Mouse (Mus musculus): ENCODE results near the gene Pard3.

Gene Pard3

DNA sequence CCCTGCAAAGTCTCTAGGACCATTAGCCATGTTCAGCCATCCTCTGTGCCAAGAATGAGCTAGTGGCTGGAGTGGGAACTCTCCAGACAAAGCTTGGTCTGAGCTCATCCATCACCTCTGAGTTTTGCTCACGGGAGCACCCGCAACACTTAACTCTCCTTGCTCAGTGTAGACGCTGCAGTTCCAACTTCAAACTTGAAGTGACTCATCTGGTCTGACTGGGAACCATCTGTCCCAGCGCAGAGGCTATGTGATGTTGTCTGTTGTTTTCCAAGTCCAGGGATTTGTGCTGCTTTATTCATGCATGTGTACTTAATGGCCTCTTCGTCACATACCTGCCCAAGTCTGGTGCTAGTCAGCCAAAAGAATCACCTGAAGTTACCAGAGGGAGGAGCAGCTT, 505.5 kb downstream of the Pard3 start:
- DNase-seq, result no peak

DNA sequence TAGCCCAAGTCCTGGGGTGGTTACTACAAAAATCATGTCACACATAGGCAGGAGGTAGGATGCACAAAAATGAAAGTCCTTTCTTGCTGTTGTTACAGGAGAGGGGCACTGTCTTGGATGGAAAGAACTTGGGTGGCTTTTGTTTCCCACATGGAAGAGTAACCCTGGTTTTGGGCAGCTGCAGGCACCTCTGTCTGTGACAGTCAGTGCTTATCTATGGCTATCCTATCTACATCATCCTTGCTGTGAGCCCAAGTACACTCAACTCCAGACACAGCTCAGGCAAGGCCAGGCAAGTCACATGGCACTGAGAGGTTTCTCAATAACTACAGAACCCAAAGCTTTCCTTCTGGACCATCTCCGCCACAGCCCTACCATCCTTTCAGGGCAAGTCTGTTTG, 506.8 kb downstream of the Pard3 start:
- no peak for DNase-seq

DNA sequence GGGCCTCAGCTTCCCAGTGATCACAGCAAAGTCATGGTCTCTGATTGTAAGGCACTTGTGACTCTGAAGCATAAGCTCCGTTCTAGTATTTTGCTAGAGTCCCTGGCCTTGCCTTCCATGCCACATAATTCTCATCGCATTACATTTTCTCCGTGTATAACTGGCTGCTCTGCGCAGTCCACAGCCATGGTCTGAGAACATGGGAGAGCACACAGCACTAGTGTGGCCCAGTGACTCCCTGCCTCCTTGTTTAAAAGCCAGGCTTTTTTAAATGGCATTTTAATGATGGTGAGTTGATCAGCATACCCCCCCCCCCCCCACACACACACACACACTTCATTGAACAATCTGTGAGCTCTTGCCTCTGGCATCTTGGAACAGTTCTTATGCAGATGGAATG, 508.8 kb downstream of the Pard3 start:
- DNase-seq, result no peak

DNA sequence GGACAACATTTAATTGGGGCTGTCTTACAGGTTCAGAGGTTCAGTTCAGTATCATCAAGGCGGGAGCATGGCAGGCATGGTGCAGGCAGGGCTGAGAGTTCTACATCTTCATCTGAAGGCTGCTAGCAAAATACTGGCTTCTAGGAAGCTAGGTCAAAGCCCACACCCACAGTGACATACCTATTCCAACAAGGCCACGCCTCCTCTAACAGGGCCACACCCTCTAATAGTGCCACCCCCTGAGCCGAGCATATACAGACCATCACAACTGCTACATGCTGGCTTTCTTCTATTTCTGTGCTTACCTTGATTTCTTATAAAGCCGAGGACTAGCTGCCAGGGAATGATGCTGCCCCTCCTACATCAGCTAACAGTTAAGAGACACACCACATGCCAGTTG, 513.0 kb downstream of the Pard3 start:
- DNase-seq, result no peak

DNA sequence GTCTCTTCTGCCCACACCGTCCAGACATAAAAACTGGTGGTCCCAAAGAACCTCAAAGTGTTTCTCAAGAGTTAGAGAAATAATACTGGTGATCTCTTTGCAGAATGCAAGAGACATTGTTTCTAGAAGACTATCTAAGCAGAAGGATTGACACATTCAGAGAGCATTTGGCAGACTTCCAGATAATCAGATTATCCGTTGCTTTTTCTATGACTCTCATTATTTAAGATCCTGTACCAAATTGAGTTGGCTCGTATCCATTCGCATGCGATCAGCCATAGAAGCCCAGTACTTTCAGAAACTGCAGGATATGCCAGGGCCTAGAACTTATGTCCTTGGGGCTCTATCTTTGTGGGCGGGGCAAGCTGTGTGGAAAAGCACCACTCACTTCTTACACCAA, 514.0 kb downstream of the Pard3 start:
- no peak for DNase-seq

DNA sequence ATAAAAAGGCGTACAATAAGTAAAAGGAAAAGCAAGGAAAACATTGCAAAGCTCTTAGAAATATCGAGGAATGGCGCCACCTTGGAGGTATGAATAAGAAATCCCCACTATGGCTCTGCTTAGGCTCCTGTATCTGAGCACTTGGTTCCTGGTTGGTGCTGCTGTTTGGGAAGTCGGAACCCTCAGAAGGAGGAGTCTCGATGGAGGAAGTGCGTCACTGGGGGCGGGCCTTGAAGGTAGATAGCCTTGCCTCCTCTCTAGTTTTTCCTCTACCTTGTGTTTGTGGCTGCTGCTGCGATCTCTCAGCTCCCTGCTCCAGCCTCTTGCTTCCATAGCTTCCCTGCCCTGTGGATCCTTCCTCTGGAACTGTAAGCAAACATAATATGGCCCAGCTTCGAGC, 515.7 kb downstream of the Pard3 start:
- DNase-seq, result no peak

DNA sequence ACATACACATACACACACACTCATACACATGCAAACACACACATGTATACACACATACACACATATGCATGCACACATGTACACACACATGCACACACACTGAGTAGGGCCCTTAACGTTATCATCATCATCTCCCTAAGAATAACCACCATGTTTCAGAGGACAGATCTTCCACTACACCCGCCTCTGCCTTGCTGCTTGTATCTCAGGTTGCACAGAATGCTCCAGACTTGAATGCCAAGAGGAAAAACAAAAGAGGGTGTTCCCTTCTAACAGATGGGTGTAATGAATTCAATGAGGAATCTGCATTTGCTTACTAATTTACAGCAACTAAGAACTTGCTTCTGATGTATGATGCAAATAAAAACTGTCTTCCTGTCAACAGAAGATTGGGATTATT, 519.7 kb downstream of the Pard3 start:
- no peak for DNase-seq

DNA sequence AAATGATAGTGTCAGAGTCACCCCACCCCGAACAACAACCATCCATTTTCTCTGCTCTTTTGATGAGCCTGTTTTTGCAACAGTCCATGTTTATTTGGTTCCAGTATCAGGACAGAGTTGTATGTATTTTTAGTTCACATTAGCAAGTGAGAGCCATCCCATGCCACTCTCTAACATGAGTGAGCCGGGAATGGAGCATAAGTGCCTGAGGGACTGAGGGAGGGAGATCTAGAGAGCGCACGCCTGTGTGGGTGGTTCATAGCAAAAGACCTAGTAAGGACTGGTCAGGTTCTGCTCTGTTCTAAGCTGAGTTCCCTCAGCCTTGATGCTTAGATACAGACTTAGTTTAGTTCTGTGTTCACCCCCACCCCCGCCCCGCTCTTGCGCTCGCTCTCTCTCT, 521.9 kb downstream of the Pard3 start:
- no peak for DNase-seq

DNA sequence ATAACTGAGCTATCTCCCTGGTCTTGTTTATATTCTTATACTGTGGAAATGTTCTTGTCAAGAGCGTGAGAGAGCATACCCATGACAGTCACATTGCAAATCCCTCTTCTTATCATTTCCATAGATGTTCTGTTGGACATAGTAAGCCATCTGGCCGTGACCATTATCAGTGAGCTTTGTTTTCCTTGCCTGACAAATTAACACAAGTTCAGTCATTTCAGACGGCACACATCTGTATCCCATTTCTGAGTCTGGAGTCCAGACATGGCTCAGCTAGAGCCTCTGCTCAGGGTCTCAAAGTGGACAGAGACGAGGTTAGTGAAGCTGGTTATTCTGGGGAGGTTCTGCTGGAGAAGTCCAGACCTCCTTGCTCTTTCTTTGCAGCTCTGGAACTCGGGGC, 523.0 kb downstream of the Pard3 start:
- DNase-seq, result no peak

DNA sequence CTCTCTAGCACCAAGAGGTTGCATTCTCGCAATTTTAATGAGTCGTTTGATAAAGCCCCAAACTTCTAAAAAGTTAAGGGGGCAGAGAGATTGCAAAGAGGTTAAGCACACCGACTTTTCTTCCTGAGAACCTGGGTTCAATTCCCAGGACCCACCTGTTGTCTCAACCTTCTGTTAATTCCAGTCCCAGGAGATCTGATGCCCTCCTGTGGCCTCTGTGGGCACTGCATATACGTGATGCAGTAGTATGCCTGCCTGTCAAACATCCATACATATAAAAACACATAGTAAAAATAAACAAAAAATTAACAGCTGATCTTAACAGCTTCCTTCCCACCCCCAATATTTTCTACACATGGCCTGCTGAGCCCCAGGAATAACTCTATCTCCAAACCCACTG, 524.6 kb downstream of the Pard3 start:
- peak; percentile 25 to 63 for DNase-seq

DNA sequence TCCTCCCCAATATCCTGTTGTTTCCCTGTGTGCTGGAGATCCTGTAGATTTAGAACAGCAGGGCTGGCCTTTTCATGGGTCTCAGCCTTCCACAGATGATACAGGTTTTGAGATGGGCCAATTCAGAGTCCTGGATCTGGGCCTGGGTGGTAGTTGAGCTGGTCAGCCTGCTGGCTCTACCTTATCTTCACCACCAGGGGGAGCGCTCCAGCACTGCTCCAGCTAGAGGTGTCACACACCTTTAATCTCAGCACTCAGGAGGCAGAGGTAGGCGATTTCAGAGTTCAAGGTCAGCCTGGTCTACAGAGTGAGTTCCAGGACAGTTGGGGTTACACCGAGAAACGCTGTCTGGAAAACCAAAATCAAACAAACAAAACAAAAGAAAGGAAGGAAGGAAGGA, 525.6 kb downstream of the Pard3 start:
- peak; percentile 42 to 69 for DNase-seq

DNA sequence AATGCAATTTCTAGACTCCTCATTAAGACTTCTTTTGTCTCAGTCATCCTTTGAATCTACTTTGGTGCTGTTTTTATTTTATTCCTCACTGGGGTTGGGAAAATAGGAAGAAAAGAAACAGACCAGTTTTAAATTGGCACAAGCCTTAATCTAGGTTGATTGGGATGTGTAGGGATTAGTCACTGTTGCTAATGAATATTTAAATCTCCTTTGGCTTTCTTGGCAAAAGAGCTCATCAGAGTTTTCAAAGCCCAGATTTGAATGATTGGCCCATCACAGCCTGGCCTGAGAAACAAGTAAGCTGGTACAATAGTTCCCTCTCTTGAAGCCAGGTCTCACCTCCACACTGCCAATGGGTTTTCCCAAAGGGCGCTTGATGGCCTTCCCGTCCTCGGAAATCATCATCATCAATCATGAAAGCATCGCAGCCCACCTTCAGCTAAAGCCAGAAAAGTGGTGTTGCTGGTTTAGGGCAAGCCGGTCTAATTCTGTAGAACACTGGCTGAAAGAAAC, 527.0 kb downstream of the Pard3 start:
- no peak for DNase-seq

DNA sequence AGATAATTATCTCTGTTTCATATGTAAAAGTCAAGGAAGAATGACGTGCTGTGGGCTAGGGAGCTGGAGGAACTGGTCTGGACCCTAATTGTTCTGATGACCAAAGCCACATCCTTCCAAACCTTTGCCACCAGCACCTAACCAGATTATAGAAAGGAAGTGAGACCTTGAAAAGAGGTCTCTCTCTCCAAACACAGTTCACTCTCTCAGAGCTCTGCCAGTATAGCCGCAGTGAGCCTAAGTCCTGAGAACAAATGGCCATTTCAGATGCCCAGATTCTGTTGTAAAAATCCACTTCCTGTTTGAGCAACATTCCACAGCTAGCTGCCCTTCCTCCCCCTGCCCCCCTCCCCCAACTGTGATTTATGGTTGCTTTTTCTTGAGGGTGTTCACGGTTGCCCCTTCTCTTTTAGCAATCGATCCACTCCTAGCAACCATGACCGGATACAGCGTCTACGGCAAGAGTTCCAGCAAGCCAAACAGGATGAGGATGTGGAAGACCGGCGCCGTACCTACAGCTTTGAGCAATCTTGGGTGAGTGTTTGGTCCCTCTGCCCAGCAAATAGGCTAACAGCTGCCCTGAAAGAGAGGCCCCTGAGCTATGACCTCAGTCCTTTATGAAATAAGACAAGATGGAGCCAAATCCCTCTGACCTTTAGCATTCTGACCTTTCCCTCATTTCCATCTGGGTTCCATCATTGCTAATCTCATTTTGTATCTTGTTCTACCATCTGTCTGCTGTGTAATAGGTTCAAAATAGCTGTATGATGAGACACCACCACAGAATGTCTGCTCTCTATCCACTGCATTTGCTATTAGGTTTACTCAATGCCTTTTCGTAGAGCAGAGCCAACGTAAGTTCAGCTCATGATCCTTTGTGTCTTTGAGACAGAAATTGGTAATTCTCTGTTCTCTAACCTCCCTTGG, 529.2 kb downstream of the Pard3 start:
- no peak for DNase-seq

DNA sequence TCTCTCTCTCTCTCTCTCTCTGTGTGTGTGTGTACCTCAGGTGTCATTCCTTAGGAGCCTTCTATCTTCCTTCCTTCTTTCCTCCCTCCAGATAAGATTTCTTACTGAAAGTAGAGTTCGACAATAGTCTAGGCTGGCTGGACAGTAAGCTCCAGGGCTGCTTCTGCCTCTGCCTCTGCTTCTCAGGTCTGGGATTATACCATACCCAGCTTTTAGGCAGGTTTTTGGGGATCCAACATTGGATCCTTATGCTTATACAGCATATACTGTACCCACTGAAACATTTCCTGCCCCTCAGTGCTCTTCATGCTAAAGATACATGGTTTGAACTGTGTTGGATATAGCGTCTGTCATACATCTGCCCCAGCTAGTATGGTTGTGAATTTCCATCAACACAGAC, 536.9 kb downstream of the Pard3 start:
- DNase-seq, result no peak

DNA sequence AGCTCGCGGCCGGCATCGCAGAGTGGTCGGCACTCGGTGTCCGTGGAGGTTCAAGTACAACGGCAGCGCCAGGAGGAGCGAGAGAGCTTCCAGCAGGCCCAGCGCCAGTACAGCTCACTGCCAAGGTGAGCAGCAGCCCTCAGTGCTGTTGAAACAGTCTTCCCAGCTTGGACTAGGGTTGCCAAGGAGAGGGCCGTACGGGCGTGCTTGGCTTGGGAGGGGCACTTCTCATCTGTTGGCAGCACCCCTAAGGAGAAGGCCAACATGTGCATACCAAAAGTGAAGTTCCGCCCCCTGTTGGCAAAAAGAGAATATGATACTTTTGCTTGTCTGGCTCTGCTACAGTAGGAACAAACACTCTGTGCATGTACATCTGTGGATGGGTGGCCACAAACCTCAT, 539.4 kb downstream of the Pard3 start:
- DNase-seq, result peak; percentile 71 to 78

DNA sequence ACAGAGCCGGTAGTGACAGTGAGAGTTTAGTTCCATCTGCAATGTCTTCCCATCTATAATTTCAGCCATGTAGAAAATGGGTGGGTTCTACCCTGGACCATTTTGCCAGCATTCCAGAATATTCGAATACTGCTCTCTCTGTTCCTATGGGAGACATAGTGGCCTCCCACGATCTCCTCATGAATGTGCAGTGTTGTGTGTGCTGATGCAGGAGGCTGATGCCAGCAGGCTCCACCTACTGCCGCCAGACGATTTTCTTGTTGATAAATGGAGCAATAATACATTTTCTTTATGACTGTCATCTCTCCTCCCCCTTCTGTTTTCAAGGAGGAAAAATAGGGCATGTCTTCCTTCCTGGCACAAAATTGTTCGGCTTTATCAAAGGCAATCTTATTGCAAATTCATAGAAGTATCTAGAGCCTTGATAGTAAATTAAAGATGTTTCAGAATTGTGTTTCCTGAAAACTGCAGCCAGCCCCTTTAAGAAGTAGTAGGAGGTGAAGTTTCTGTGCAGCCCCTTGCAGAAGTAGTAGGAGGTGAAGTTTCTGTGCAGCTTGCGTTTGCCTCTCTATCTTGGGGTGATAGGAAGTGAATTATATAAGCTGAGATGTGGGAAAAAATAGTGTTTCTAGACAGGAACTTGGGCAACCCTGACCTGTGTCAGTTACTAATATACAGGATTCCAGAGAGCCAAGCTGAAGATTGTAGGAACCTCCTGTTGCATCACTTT, 545.0 kb downstream of the Pard3 start:
- no peak for DNase-seq

DNA sequence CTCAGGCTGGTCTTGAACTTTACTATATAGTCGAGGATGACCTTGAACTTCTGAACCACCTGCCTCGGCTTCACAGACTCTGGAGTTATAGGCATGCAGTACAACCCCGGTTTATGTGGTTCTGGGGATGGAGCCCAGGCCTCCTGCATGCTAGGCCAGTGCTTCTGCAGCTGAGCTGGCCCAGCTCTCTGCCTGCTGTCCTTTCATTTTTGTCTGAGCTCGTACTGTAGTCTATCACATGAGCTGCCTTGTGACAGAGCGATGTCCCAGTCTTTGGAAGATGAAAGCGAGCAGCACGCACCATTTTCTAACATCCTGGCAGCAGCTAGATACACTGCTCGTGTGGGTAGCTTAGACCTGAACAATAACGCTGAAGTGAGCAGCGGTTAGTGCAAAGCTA, 545.6 kb downstream of the Pard3 start:
- peak; percentile 19 to 25 for DNase-seq

DNA sequence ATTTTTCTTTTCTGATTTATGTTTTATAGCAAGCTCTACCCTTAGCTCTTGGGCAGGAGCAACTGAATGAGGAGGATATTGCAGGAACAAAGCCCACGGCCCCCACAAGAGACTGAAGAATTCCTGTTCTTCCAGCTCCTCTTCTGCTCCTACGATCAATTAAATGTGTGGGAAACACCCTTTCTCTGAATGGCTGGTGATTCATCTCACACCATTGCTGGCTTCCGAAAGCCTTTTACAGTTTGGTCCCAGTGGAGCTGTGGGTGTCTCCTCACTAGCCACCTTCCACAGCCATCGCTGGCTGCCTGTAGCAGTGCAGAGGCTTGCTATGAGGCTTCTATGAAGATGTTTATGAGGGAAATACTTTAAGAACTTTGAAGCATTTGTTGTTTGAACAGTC, 550.5 kb downstream of the Pard3 start:
- no peak for DNase-seq

DNA sequence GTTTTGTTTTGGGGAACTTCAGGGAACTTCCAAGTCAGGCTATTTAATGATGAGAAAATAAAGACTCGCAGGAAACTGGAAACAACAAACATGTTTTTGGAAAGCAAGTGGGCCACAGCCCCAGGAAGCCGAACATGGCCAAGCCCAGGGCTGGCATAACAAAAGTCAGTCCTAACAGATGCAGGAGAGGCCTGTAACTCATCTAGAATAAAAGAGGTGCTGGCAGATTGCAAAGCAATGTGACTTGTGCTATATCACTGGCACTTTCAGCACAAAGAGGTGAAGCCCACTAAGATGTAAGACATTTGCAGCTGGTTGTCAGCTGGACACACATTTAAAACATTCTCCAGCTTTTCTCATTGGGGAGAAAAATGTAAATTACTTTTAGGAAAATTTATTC, 553.0 kb downstream of the Pard3 start:
- DNase-seq, result no peak

DNA sequence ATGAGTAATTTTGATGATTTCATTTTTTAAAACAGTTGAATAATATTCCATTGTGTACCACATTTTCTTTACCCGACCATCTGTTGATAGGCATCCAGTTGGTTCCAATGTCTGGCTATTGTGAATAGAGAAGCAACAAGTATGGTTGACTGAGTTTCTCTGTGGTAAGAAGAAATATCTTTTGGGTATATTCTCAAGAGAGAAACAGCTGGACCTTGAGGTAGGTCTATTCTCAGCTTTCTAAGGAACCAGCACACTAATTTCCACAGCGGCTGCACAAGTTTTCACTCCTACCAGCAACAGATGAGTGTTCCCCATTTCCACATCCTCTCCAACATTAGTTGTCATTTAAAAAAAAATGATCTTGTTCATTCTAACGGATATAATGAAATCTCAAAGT, 558.4 kb downstream of the Pard3 start:
- no peak for DNase-seq

DNA sequence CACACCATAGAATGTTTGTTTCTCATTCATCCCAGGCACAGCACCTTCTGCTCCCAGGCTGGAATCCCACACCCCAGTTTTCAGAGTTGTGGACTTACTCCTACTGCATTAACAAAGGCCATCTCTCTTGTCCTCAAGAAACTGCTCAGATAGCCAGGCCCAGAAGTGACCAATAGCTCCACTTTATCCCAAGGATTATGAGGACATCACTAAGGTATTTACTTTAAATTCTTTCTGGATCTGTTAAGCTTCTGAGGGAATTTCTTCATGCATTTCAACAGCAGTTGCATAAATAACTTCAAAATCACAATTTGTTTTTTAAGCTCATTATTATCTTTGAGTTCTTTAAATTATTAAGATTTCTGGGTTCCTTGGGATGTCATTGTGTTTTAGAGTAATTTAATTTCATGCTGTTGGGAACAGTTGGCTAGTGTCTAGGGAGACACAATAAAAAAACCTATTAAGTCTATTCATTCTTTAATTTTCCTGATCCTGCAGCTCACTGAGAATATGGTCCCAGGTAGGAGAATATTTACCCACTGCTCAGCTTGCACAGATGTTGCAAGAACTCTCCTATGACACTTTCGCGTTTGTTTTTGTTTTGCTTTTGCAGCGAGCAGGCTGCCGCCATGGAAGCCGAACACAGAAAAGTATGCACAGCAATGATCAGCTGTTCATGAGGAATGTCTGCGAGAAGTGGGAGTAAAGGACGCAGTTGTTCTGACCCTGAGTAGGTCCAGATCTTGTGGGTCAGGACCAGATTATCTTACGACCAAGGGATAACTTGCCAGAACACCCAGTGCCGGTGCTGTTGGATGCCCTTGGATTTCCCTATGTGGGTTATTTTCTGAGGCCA, 574.8 kb downstream of the Pard3 start:
- DNase-seq, result no peak

DNA sequence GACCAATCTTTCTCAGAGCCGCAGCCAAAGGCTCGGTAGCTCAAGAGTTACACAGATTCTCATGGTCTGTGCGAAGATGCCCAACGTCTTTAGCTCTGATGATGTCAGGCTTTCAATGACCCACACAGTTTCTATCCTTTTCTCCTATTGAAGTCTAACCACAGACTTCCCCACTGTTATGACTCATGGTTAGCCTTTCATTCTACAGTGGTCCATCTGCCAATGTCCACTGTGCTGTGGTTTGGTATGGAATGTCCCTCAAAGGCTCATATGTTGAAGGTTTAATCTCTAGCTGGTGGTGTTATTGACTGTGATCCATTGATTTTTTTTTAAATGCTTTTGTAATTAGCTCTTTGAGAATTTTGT, 575.4 kb downstream of the Pard3 start:
- DNase-seq, result no peak

DNA sequence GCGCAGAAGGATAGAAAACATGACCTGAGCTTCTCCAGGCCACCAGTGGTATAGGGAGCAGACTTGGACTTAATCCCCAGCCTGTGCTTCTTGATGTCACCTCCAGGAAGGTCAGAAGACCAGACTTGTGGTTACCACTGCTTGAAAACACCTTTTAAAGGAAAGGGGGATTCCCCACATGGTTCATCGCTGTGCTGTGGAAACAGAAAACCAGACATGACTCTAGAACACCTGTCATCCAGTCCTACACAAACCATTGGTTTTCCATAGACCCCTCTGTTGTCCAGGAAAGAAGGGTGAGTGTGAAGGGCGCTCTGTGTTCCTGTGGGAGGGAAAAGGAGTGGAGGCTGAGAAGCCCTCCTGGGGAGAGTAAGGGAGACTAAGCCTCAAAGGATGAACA, 591.9 kb downstream of the Pard3 start:
- DNase-seq, result no peak
